In genomic region chr17:50335776-50336175, GRCm38 (mm10) we compare ENCODE assay signal across 25 mouse cellular contexts. TPM values are rescaled to one million over a fixed set of nuclear protein-coding genes. Genes with fewer than 3 reads are reported as not detected.
DNase-seq lines count a peak whose midpoint lies in the region; ATAC-seq and TF ChIP-seq lines count a peak whose summit lies in the region.
"Had no signal": no experiment of that assay in that cellular context is flagged by ENCODE, and none has a peak within 500 bp of the region (broad histone marks: within the 10 kb centered on the region; RNA-seq: fewer than 3 reads in every experiment).

No protein-coding gene starts in this region.

- no peaks in the 10 kb centered on the region for H3K9me3 ChIP-seq in midbrain, postnatal 0 days (ENCODE audit: low read length)
- H3K9me3 ChIP-seq in midbrain, embryonic 15.5 days, result no peaks in the 10 kb centered on the region
- H3K9me3 ChIP-seq: embryonic facial prominence, embryonic 13.5 days; heart, embryonic 15.5 days; liver, embryonic 12.5 days; lung, embryonic 15.5 days; midbrain, embryonic 10.5 days; neural tube, embryonic 13.5 days had no signal

- no peak overlapping the region for H3K4me3 ChIP-seq in layer of hippocampus, adult 2 months
- H3K4me3 ChIP-seq in midbrain, postnatal 0 days (ENCODE audit: low read depth, low read length), result no peak overlapping the region
- H3K4me3 ChIP-seq in midbrain, embryonic 15.5 days, result no peak overlapping the region
- H3K4me3 ChIP-seq: embryonic facial prominence, embryonic 13.5 days; heart, embryonic 15.5 days; liver, embryonic 12.5 days; lung, embryonic 15.5 days; midbrain, embryonic 10.5 days; neural tube, embryonic 13.5 days had no signal

- H3K27me3 ChIP-seq in midbrain, postnatal 0 days (ENCODE audit: insufficient read depth, low read length), result no peaks in the 10 kb centered on the region
- no peaks in the 10 kb centered on the region for H3K27me3 ChIP-seq in midbrain, embryonic 15.5 days (replicated peaks)
- H3K27me3 ChIP-seq: embryonic facial prominence, embryonic 13.5 days; heart, embryonic 15.5 days; liver, embryonic 12.5 days; lung, embryonic 15.5 days; neural tube, embryonic 13.5 days had no signal

- ATAC-seq in midbrain, postnatal 0 days (ENCODE audit: low FRiP score), result no peak
- ATAC-seq in midbrain, embryonic 15.5 days (replicated peaks), result no peak
- no peak for ATAC-seq in inflammation-experienced regulatory T-cells, adult 6 months
- ATAC-seq: forebrain, embryonic 14.5 days; hindbrain, postnatal 0 days; liver, embryonic 12.5 days had no signal

- peak; percentile 16 for DNase-seq in cerebellum, adult 9-10 months
- no peak for DNase-seq in cerebellum, postnatal 4 days (ENCODE audit: low spot score in 2 of 2)
- DNase-seq in layer of hippocampus, adult 2 months (ENCODE audit: low spot score in 2 of 2), result no peak
- DNase-seq in layer of hippocampus, adult 18-20 months (ENCODE audit: low spot score in 2 of 2), result no peak
- DNase-seq in midbrain, postnatal 0 days (ENCODE audit: low spot score), result no peak
- DNase-seq in B cell, adult 2 months, result no peak
- DNase-seq: adrenal gland, adult 8-10 months; cerebellum, adult 11 months; gastrocnemius, postnatal 25 days; right cerebral cortex, adult 18-20 months; thymus, postnatal 4 days had no signal

- 89% methylated on average over 2 of the region's 2 CpGs for WGBS in midbrain, postnatal 0 days
- 79% methylated on average over 2 of the region's 2 CpGs for WGBS in midbrain, embryonic 15.5 days

- no peaks in the 10 kb centered on the region for H3K4me1 ChIP-seq in midbrain, postnatal 0 days (ENCODE audit: insufficient read depth, low read length)
- no peaks in the 10 kb centered on the region for H3K4me1 ChIP-seq in midbrain, embryonic 15.5 days
- H3K4me1 ChIP-seq: embryonic facial prominence, embryonic 13.5 days; lung, embryonic 15.5 days; neural tube, embryonic 13.5 days had no signal

- H3K27ac ChIP-seq in layer of hippocampus, adult 2 months, result no peak overlapping the region
- H3K27ac ChIP-seq in midbrain, postnatal 0 days (ENCODE audit: low read depth, low read length), result no peak overlapping the region
- H3K27ac ChIP-seq in midbrain, embryonic 15.5 days, result no peak overlapping the region
- H3K27ac ChIP-seq: embryonic facial prominence, embryonic 13.5 days; heart, embryonic 15.5 days; hindbrain, postnatal 0 days; liver, embryonic 12.5 days; lung, embryonic 15.5 days; macrophage; midbrain, embryonic 10.5 days; neural tube, embryonic 13.5 days had no signal

- peak; percentile 61 for TF ChIP-seq CTCF in layer of hippocampus, adult 2 months (conservative IDR thresholded peaks at IDR 0.05)
- peak; percentile 23; the same call in 1 of the 2 replicates for TF ChIP-seq CTCF in midbrain, postnatal 0 days (IDR thresholded peaks at IDR 0.05)

- H3K4me2 ChIP-seq in midbrain, postnatal 0 days (ENCODE audit: low read depth, low read length, poor library complexity, severe bottlenecking), result no peak overlapping the region
- no peak overlapping the region for H3K4me2 ChIP-seq in midbrain, embryonic 15.5 days
- H3K4me2 ChIP-seq: embryonic facial prominence, embryonic 13.5 days; heart, embryonic 15.5 days; liver, embryonic 12.5 days; lung, embryonic 15.5 days; neural tube, embryonic 13.5 days had no signal

- H3K9ac ChIP-seq in midbrain, postnatal 0 days (replicated peaks; ENCODE audit: low read length, poor library complexity, severe bottlenecking), result no peak overlapping the region
- H3K9ac ChIP-seq in midbrain, embryonic 15.5 days, result no peak overlapping the region
- H3K9ac ChIP-seq: embryonic facial prominence, embryonic 13.5 days; heart, embryonic 15.5 days; liver, embryonic 12.5 days; lung, embryonic 15.5 days; neural tube, embryonic 13.5 days had no signal

- no peaks in the 10 kb centered on the region for H3K36me3 ChIP-seq in midbrain, postnatal 0 days (ENCODE audit: insufficient read depth, low read length)
- no peaks in the 10 kb centered on the region for H3K36me3 ChIP-seq in midbrain, embryonic 15.5 days (replicated peaks)
- H3K36me3 ChIP-seq: embryonic facial prominence, embryonic 13.5 days; heart, embryonic 15.5 days; liver, embryonic 12.5 days; lung, embryonic 15.5 days; midbrain, embryonic 10.5 days; neural tube, embryonic 13.5 days had no signal

RNA-seq across cellular contexts. Expression of gene Dazl, which starts 42.3 kb away (rescaled TPM):
- 1 to 10 TPM; 4.6 to 5.9 TPM for total RNA-seq in layer of hippocampus, adult 2 months (2021)
- total RNA-seq in layer of hippocampus, adult 18-20 months (2021), result 1 to 10 TPM; 3.2 to 5.3 TPM
- total RNA-seq in midbrain, postnatal 0 days (2014; rRNA removed), result 0.14 and 0.22 TPM in 2 replicates
- 0.98 and 1.2 TPM in 2 replicates for polyA plus RNA-seq in midbrain, postnatal 0 days (2015; fragmentation: Nextera tagmentation; extraction: Ambion mirVana)
- 0.37 and 0.43 TPM in 2 replicates for polyA plus RNA-seq in midbrain, embryonic 15.5 days (2015; fragmentation: Nextera tagmentation; extraction: Ambion mirVana)
- polyA plus RNA-seq in inflammation-experienced regulatory T-cells, adult 6 months (2017; shearing (Covaris generic)), result under 1 TPM in 1 of 3 experiments, not detected in 2; 0.39 TPM
- total RNA-seq: common myeloid progenitor, adult 5-6 weeks had no signal
- polyA plus RNA-seq: C2C12; kidney, embryonic 14.5 days; macrophage had no signal
